ENCODE assay signal across 35 mouse cellular contexts in genomic region chr11:70518436-70518835, GRCm38 (mm10). TPM values are rescaled to one million over a fixed set of nuclear protein-coding genes. Genes with fewer than 3 reads are reported as not detected.
DNase-seq lines count a peak whose midpoint lies in the region; ATAC-seq and TF ChIP-seq lines count a peak whose summit lies in the region.
"Had no signal": no experiment of that assay in that cellular context is flagged by ENCODE, and none has a peak within 500 bp of the region (broad histone marks: within the 10 kb centered on the region; RNA-seq: fewer than 3 reads in every experiment).

No protein-coding gene starts in this region.

- WGBS in liver, embryonic 12.5 days (ENCODE audit: insufficient replicate concordance), result 28% methylated on average over 1 of the region's 1 CpGs
- 29% methylated on average over 1 of the region's 1 CpGs for WGBS in liver, embryonic 16.5 days (ENCODE audit: insufficient replicate concordance)
- 67% methylated on average over 1 of the region's 1 CpGs for WGBS in forebrain, embryonic 10.5 days

- H3K27me3 ChIP-seq in MEL (ENCODE audit: control insufficient read depth in 1 of 2, insufficient read depth in 2 of 2, low read length in 2 of 2), result no peaks in the 10 kb centered on the region
- H3K27me3 ChIP-seq in liver, embryonic 12.5 days (replicated peaks), result peaks cover 33% of the 10 kb centered on the region
- peaks cover 7% of the 10 kb centered on the region for H3K27me3 ChIP-seq in liver, embryonic 16.5 days (ENCODE audit: control insufficient read depth, insufficient read depth, low read depth, low read length)
- peaks cover 23% of the 10 kb centered on the region for H3K27me3 ChIP-seq in forebrain, embryonic 10.5 days (ENCODE audit: poor library complexity, severe bottlenecking)
- H3K27me3 ChIP-seq: CH12.LX; heart, embryonic 15.5 days had no signal

- peaks cover 8 to 14% of the 10 kb centered on the region in 2 experiments for H3K4me1 ChIP-seq in MEL (ENCODE audit: control insufficient read depth in 1 of 2, insufficient read depth in 2 of 2, low read length in 2 of 2)
- peaks cover 32% of the 10 kb centered on the region for H3K4me1 ChIP-seq in liver, embryonic 12.5 days
- peaks cover 11% of the 10 kb centered on the region for H3K4me1 ChIP-seq in liver, embryonic 16.5 days (ENCODE audit: control insufficient read depth, low read depth, low read length)
- peaks cover 21% of the 10 kb centered on the region for H3K4me1 ChIP-seq in forebrain, embryonic 10.5 days

- H3K4me2 ChIP-seq in liver, embryonic 12.5 days, result peak overlapping the region; percentile 56; the same call in 1 of the 2 replicates
- H3K4me2 ChIP-seq in liver, embryonic 16.5 days (ENCODE audit: low read depth, low read length), result no peak overlapping the region
- H3K4me2 ChIP-seq: embryonic facial prominence, embryonic 13.5 days; forebrain, embryonic 13.5 days; heart, embryonic 12.5 days; heart, embryonic 15.5 days; hindbrain, embryonic 13.5 days had no signal

- ATAC-seq in liver, embryonic 12.5 days, result no peak
- no peak for ATAC-seq in liver, embryonic 16.5 days (ENCODE audit: low read depth)
- ATAC-seq in megakaryocyte-erythroid progenitor cell, adult 5-6 weeks (replicated peaks; ENCODE audit: low FRiP score, low TSS enrichment, poor library complexity, severe bottlenecking), result peak; percentile 77
- ATAC-seq: forebrain, embryonic 13.5 days; forebrain, embryonic 16.5 days; hindbrain, embryonic 16.5 days had no signal

- no peaks in the 10 kb centered on the region for H3K9me3 ChIP-seq in MEL (replicated peaks; ENCODE audit: insufficient read depth, low read length)
- H3K9me3 ChIP-seq in liver, embryonic 12.5 days (replicated peaks), result no peaks in the 10 kb centered on the region
- no peaks in the 10 kb centered on the region for H3K9me3 ChIP-seq in liver, embryonic 16.5 days (replicated peaks; ENCODE audit: control insufficient read depth, low read length)
- H3K9me3 ChIP-seq in forebrain, embryonic 10.5 days, result no peaks in the 10 kb centered on the region
- H3K9me3 ChIP-seq: embryonic facial prominence, embryonic 10.5 days; embryonic facial prominence, embryonic 13.5 days; forebrain, embryonic 13.5 days; G1E; heart, embryonic 12.5 days; heart, embryonic 15.5 days; hindbrain, embryonic 10.5 days; hindbrain, embryonic 13.5 days had no signal

- H3K79me2 ChIP-seq in MEL (ENCODE audit: control insufficient read depth, insufficient read depth, low read length, poor library complexity), result no peaks in the 10 kb centered on the region

- no peak for TF ChIP-seq CTCF in MEL (IDR thresholded peaks at IDR 0.05 in 2 of 3, conservative IDR thresholded peaks at IDR 0.05 in 1 of 3; ENCODE audit: control insufficient read depth in 1 of 3, insufficient read depth in 1 of 3, low read depth in 2 of 3, low read length in 3 of 3, poor library complexity in 1 of 3, severe bottlenecking in 1 of 3)

- peaks cover 0 to 17% of the 10 kb centered on the region in 2 experiments; a peak in 2 of 4 replicates for H3K36me3 ChIP-seq in MEL (ENCODE audit: control insufficient read depth in 1 of 2, insufficient read depth in 2 of 2, low read length in 2 of 2)
- no peaks in the 10 kb centered on the region for H3K36me3 ChIP-seq in liver, embryonic 12.5 days
- no peaks in the 10 kb centered on the region for H3K36me3 ChIP-seq in liver, embryonic 16.5 days (ENCODE audit: control insufficient read depth, insufficient read depth)
- H3K36me3 ChIP-seq in forebrain, embryonic 10.5 days (replicated peaks), result no peaks in the 10 kb centered on the region
- H3K36me3 ChIP-seq: embryonic facial prominence, embryonic 10.5 days; embryonic facial prominence, embryonic 13.5 days; G1E; heart, embryonic 12.5 days; heart, embryonic 15.5 days; hindbrain, embryonic 10.5 days; hindbrain, embryonic 13.5 days had no signal

- no peak overlapping the region for H3K4me3 ChIP-seq in MEL (ENCODE audit: control insufficient read depth in 1 of 2, insufficient read depth in 1 of 2, low read depth in 2 of 2, low read length in 2 of 2)
- no peak overlapping the region for H3K4me3 ChIP-seq in liver, embryonic 12.5 days
- no peak overlapping the region for H3K4me3 ChIP-seq in liver, embryonic 16.5 days (ENCODE audit: low read depth, low read length)
- no peak overlapping the region for H3K4me3 ChIP-seq in forebrain, embryonic 10.5 days
- H3K4me3 ChIP-seq: embryonic facial prominence, embryonic 10.5 days; embryonic facial prominence, embryonic 13.5 days; forebrain, embryonic 13.5 days; heart, embryonic 12.5 days; heart, embryonic 15.5 days; hindbrain, embryonic 10.5 days; hindbrain, embryonic 13.5 days had no signal

- TF ChIP-seq EP300 in MEL (IDR thresholded peaks at IDR 0.05; ENCODE audit: low read depth in 1 of 2, low read length in 2 of 2), result peak; percentile 43 to 50; a peak in 3 of 4 replicates

- no peak for TF ChIP-seq POLR2A in MEL (IDR thresholded peaks at IDR 0.05; ENCODE audit: control insufficient read depth in 1 of 2, insufficient read depth in 1 of 2, low read depth in 1 of 2, low read length in 2 of 2, poor library complexity in 1 of 2)

- no peak overlapping the region for H3K27ac ChIP-seq in MEL (ENCODE audit: control insufficient read depth, low read depth, low read length)
- 0 out of 2 replicates have a peak overlapping the region, but pooled peaks have one; percentile 0 for H3K27ac ChIP-seq in liver, embryonic 12.5 days
- peak overlapping the region; percentile 38 for H3K27ac ChIP-seq in liver, embryonic 16.5 days (ENCODE audit: low read length)
- H3K27ac ChIP-seq in forebrain, embryonic 10.5 days, result no peak overlapping the region
- H3K27ac ChIP-seq: embryonic facial prominence, embryonic 10.5 days; embryonic facial prominence, embryonic 13.5 days; forebrain, embryonic 13.5 days; heart, embryonic 15.5 days; hindbrain, embryonic 10.5 days; hindbrain, embryonic 13.5 days had no signal

- H3K9ac ChIP-seq in MEL (ENCODE audit: control insufficient read depth, low read depth, low read length, poor library complexity, severe bottlenecking), result no peak overlapping the region
- H3K9ac ChIP-seq in liver, embryonic 12.5 days, result no peak overlapping the region
- H3K9ac ChIP-seq in liver, embryonic 16.5 days (ENCODE audit: low read depth, low read length), result no peak overlapping the region
- H3K9ac ChIP-seq: forebrain, embryonic 13.5 days; heart, embryonic 12.5 days; heart, embryonic 15.5 days; hindbrain, embryonic 13.5 days had no signal

- peak; percentile 59 for DNase-seq in MEL (ENCODE audit: low read depth, low spot score)
- no peak for DNase-seq in heart, adult 11 months
- no peak for DNase-seq in cerebellum, adult 11-12 months
- DNase-seq in forebrain, embryonic 10.5 days (ENCODE audit: extremely low spot score, low spot score), result no peak
- DNase-seq: adrenal gland, adult 2 months; adrenal gland, postnatal 14 days; B cell, adult 2 months; cerebellum, adult 11 months; cerebellum, adult 9-10 months; cerebellum, postnatal 14 days; embryo, embryonic 11 days; gastrocnemius, postnatal 10 days; gastrocnemius, postnatal 36 days; heart, postnatal 10 days; heart, postnatal 36 days had no signal

- no peak for TF ChIP-seq RAD21 in MEL (IDR thresholded peaks at IDR 0.05; ENCODE audit: low read depth, low read length)

RNA-seq across cellular contexts. Expression of gene Gltpd2, which starts 0.6 kb away (rescaled TPM):
- total RNA-seq in MEL (2012; rRNA removed), result not detected in 2 replicates
- under 1 TPM in 1 of 2 experiments, not detected in 1; 0.06 TPM for polyA plus RNA-seq in MEL (2012; ENCODE audit: insufficient read depth in 1 of 2, insufficient read length in 2 of 2, low read depth in 1 of 2, low replicate concordance in 2 of 2, missing spikeins in 1 of 2)
- 15.3 and 17.5 TPM in 2 replicates for polyA plus RNA-seq in liver, embryonic 12.5 days (2016; fragmentation: Nextera tagmentation; extraction: Ambion mirVana)
- polyA plus RNA-seq in liver, embryonic 16.5 days (2015; fragmentation: Nextera tagmentation; extraction: Ambion mirVana), result 33.8 and 35.3 TPM in 2 replicates
- not detected in 2 replicates for total RNA-seq in megakaryocyte-erythroid progenitor cell, adult 5-6 weeks (2014; fragmentation: Nextera tagmentation)
- total RNA-seq in megakaryocyte-erythroid progenitor cell, adult 5-6 weeks (2017), result not detected in 2 replicates
- polyA plus RNA-seq in forebrain, embryonic 10.5 days (2016; fragmentation: Nextera tagmentation; extraction: Ambion mirVana), result 0.15 and 0.54 TPM in 2 replicates
- total RNA-seq: CH12.LX; G1E; gastrocnemius, adult 18-20 months; gastrocnemius, postnatal 10 days; gastrocnemius, postnatal 36 days; granulocyte monocyte progenitor cell, adult 5-6 weeks; heart, adult 8-10 months; heart, postnatal 10 days; heart, postnatal 36 days had no signal
- polyA plus RNA-seq: cortical plate, adult 2 months; embryonic facial prominence, embryonic 13.5 days; erythroblast, embryonic 14.5 days; forebrain, embryonic 13.5 days; G1E; heart, embryonic 15.5 days had no signal

RNA-seq across cellular contexts. Expression of gene Vmo1, which starts 4.0 kb away (rescaled TPM):
- total RNA-seq in MEL (2012; rRNA removed), result not detected in 2 replicates
- polyA plus RNA-seq in MEL (2012; ENCODE audit: insufficient read depth in 1 of 2, insufficient read length in 2 of 2, low read depth in 1 of 2, low replicate concordance in 2 of 2, missing spikeins in 1 of 2), result not detected
- 0.42 and 0.44 TPM in 2 replicates for polyA plus RNA-seq in liver, embryonic 12.5 days (2016; fragmentation: Nextera tagmentation; extraction: Ambion mirVana)
- polyA plus RNA-seq in liver, embryonic 16.5 days (2015; fragmentation: Nextera tagmentation; extraction: Ambion mirVana), result 0.44 and 0.65 TPM in 2 replicates
- total RNA-seq in megakaryocyte-erythroid progenitor cell, adult 5-6 weeks (2014; fragmentation: Nextera tagmentation), result not detected in 2 replicates
- total RNA-seq in megakaryocyte-erythroid progenitor cell, adult 5-6 weeks (2017), result not detected in 2 replicates
- 0.22 TPM in 1 of 2 replicates, not detected in the other for polyA plus RNA-seq in forebrain, embryonic 10.5 days (2016; fragmentation: Nextera tagmentation; extraction: Ambion mirVana)
- total RNA-seq: adrenal gland, postnatal 14 days; G1E; gastrocnemius, adult 18-20 months; gastrocnemius, postnatal 10 days; gastrocnemius, postnatal 36 days; granulocyte monocyte progenitor cell, adult 5-6 weeks; heart, adult 8-10 months; heart, postnatal 10 days; heart, postnatal 36 days had no signal
- polyA plus RNA-seq: adrenal gland, adult 2 months; embryonic facial prominence, embryonic 10.5 days; embryonic facial prominence, embryonic 13.5 days; erythroblast, embryonic 14.5 days; forebrain, embryonic 13.5 days; forebrain, embryonic 16.5 days; G1E; hindbrain, embryonic 10.5 days; hindbrain, embryonic 13.5 days; hindbrain, embryonic 16.5 days had no signal

RNA-seq across cellular contexts. Expression of gene Psmb6, which starts 6.7 kb away (rescaled TPM):
- 602 and 671 TPM in 2 replicates for total RNA-seq in MEL (2012; rRNA removed)
- 100 to 1,000 TPM in 1 of 2 experiments, not detected in 1; 462 TPM for polyA plus RNA-seq in MEL (2012; ENCODE audit: insufficient read depth in 1 of 2, insufficient read length in 2 of 2, low read depth in 1 of 2, low replicate concordance in 2 of 2, missing spikeins in 1 of 2)
- 415 and 437 TPM in 2 replicates for polyA plus RNA-seq in liver, embryonic 12.5 days (2016; fragmentation: Nextera tagmentation; extraction: Ambion mirVana)
- 291 and 307 TPM in 2 replicates for polyA plus RNA-seq in liver, embryonic 16.5 days (2015; fragmentation: Nextera tagmentation; extraction: Ambion mirVana)
- total RNA-seq in megakaryocyte-erythroid progenitor cell, adult 5-6 weeks (2014; fragmentation: Nextera tagmentation), result 299 and 333 TPM in 2 replicates
- total RNA-seq in megakaryocyte-erythroid progenitor cell, adult 5-6 weeks (2017), result 225 and 305 TPM in 2 replicates
- polyA plus RNA-seq in forebrain, embryonic 10.5 days (2016; fragmentation: Nextera tagmentation; extraction: Ambion mirVana), result 1,074 and 1,112 TPM in 2 replicates

RNA-seq across cellular contexts. Expression of gene Tm4sf5, which starts 13.4 kb away (rescaled TPM):
- 0.27 TPM in 1 of 2 replicates, not detected in the other for total RNA-seq in MEL (2012; rRNA removed)
- polyA plus RNA-seq in MEL (2012; ENCODE audit: insufficient read depth in 1 of 2, insufficient read length in 2 of 2, low read depth in 1 of 2, low replicate concordance in 2 of 2, missing spikeins in 1 of 2), result under 1 TPM in 1 of 2 experiments, not detected in 1; 0.21 TPM
- polyA plus RNA-seq in liver, embryonic 12.5 days (2016; fragmentation: Nextera tagmentation; extraction: Ambion mirVana), result 2.8 and 2.9 TPM in 2 replicates
- polyA plus RNA-seq in liver, embryonic 16.5 days (2015; fragmentation: Nextera tagmentation; extraction: Ambion mirVana), result 0.65 and 2.3 TPM in 2 replicates
- total RNA-seq in megakaryocyte-erythroid progenitor cell, adult 5-6 weeks (2014; fragmentation: Nextera tagmentation), result not detected in 2 replicates
- total RNA-seq in megakaryocyte-erythroid progenitor cell, adult 5-6 weeks (2017), result not detected in 2 replicates
- 0.52 and 0.82 TPM in 2 replicates for polyA plus RNA-seq in forebrain, embryonic 10.5 days (2016; fragmentation: Nextera tagmentation; extraction: Ambion mirVana)
- total RNA-seq: adrenal gland, postnatal 14 days; G1E; gastrocnemius, adult 18-20 months; gastrocnemius, postnatal 10 days; gastrocnemius, postnatal 36 days; granulocyte monocyte progenitor cell, adult 5-6 weeks had no signal
- polyA plus RNA-seq: erythroblast, embryonic 14.5 days; G1E had no signal

RNA-seq across cellular contexts. Expression of gene Gm40193, which starts 14.3 kb away (rescaled TPM):
- not detected in 2 replicates for total RNA-seq in MEL (2012; rRNA removed)
- not detected for polyA plus RNA-seq in MEL (2012; ENCODE audit: insufficient read depth in 1 of 2, insufficient read length in 2 of 2, low read depth in 1 of 2, low replicate concordance in 2 of 2, missing spikeins in 1 of 2)
- polyA plus RNA-seq in liver, embryonic 12.5 days (2016; fragmentation: Nextera tagmentation; extraction: Ambion mirVana), result not detected in 2 replicates
- not detected in 2 replicates for polyA plus RNA-seq in liver, embryonic 16.5 days (2015; fragmentation: Nextera tagmentation; extraction: Ambion mirVana)
- total RNA-seq in megakaryocyte-erythroid progenitor cell, adult 5-6 weeks (2014; fragmentation: Nextera tagmentation), result not detected in 2 replicates
- total RNA-seq in megakaryocyte-erythroid progenitor cell, adult 5-6 weeks (2017), result not detected in 2 replicates
- polyA plus RNA-seq in forebrain, embryonic 10.5 days (2016; fragmentation: Nextera tagmentation; extraction: Ambion mirVana), result not detected in 2 replicates
- total RNA-seq: adrenal gland, adult 2 months; adrenal gland, postnatal 14 days; adrenal gland, postnatal 4 days; CH12.LX; G1E; gastrocnemius, adult 18-20 months; gastrocnemius, postnatal 10 days; gastrocnemius, postnatal 36 days; granulocyte monocyte progenitor cell, adult 5-6 weeks; heart, adult 8-10 months; heart, postnatal 10 days; heart, postnatal 36 days had no signal
- polyA plus RNA-seq: adrenal gland, adult 2 months; cortical plate, adult 2 months; embryonic facial prominence, embryonic 10.5 days; embryonic facial prominence, embryonic 13.5 days; erythroblast, embryonic 14.5 days; forebrain, embryonic 13.5 days; forebrain, embryonic 16.5 days; G1E; heart, embryonic 12.5 days; heart, embryonic 15.5 days; hindbrain, embryonic 10.5 days; hindbrain, embryonic 13.5 days; hindbrain, embryonic 16.5 days had no signal

Comparison
In these comparisons a context has a peak if more than half of its experiments do, and no peak if none do; other contexts are left out.
1. H3K27ac ChIP-seq: peak in liver, embryonic 12.5 days (single experiment) and liver, embryonic 16.5 days (single experiment); none in MEL (single experiment) and forebrain, embryonic 10.5 days (single experiment).
2. RNA of gene Gltpd2, which starts 0.6 kb away (polyA plus RNA-seq): 33.8 to 35.3 TPM in liver, embryonic 16.5 days and 15.3 to 17.5 TPM in liver, embryonic 12.5 days; 0.15 to 0.54 TPM in forebrain, embryonic 10.5 days and 0.06 TPM in MEL; every median in the first group is over 10 times any median in the second.